Mouse (Mus musculus) cerebellum, adult 2 months (tissue): ENCODE data around the gene Plekhg6. TPM values are rescaled to one million over a fixed set of nuclear protein-coding genes. Genes with fewer than 3 reads are reported as not detected.

Experiments
- DNase-seq, 2 experiments: peaks; one replicate each; pipeline ENCODE4 v3.0.0; 2021
- H3K27ac ChIP-seq: fragments of 200-500 bp; 2 replicates; pipeline ENCODE4 v1.5.1; 2012; ENCODE audit warnings: low read length, control low read depth, inconsistent platforms; ENCODE audit not compliant: insufficient read depth
- H3K27me3 ChIP-seq: fragments of 200-500 bp; 2 replicates; pipeline ENCODE4 v1.6.1; 2012; ENCODE audit warnings: inconsistent platforms, mild to moderate bottlenecking, low read length, moderate library complexity; ENCODE audit not compliant: control insufficient read depth, insufficient read depth
- H3K4me1 ChIP-seq: fragments of 200-500 bp; 2 replicates; pipeline ENCODE4 v1.6.1; 2011; ENCODE audit warnings: low read length; ENCODE audit not compliant: control insufficient read depth, insufficient read depth
- H3K4me3 ChIP-seq: fragments of 200-500 bp; replicated peaks from 2 replicates; pipeline ENCODE3; 2011; ENCODE audit warnings: mild to moderate bottlenecking, low read depth, low read length, control low read depth; ENCODE audit not compliant: insufficient read depth
- CTCF ChIP-seq: fragments of 200-500 bp; IDR thresholded peaks from 2 replicates; pipeline ENCODE4 v1.5.1; 2011; ENCODE audit warnings: low read depth, mild to moderate bottlenecking, control low read depth, low read length, moderate library complexity, borderline replicate concordance; ENCODE audit not compliant: insufficient read depth
- POLR2A ChIP-seq: fragments of 200-500 bp; IDR thresholded peaks from 2 replicates; pipeline ENCODE4 v1.6.1; 2011; ENCODE audit warnings: low read length, control low read depth, borderline replicate concordance; ENCODE audit not compliant: insufficient read depth
- WGBS: fragments of 180-500 bp; shearing (Covaris S2); methylation state at CpG from one replicate; pipeline ENCODE4 v1.1.7; 2018; 5-methylcytosine and 5-hydroxymethylcytosine counted together
- polyA plus RNA-seq: library from polyadenylated mRNA; depleted of rRNA; stranded (reverse); fragments of >200 nt; gene quantifications from 2 replicates; pipeline ENCODE4 v1.2.3, GENCODE M21; 2012

Plekhg6 gene
- polyA plus RNA-seq, 1 experiment: 0.10 TPM

- no peak for DNase-seq
- WGBS: 16% methylated on average over 23 of the region's 23 CpGs
- peaks cover 2% of the 10 kb centered on the region; the same call in 1 of the 2 replicates for H3K27me3 ChIP-seq
- no peaks in the 10 kb centered on the region for H3K4me1 ChIP-seq
- TF ChIP-seq POLR2A: no peak
- no peak for TF ChIP-seq CTCF
- no peak overlapping the region for H3K4me3 ChIP-seq
- no peak overlapping the region for H3K27ac ChIP-seq
Measured at GRCm38 (mm10) chr6:125363451-125364242, 16.9 kb downstream of the Plekhg6 start.

GRCm38 (mm10) chr6:125363021-125363420 is 17.6 kb downstream of the Plekhg6 start:
- H3K27me3 ChIP-seq: peaks cover 2% of the 10 kb centered on the region; the same call in 1 of the 2 replicates
- H3K4me3 ChIP-seq: no peak overlapping the region
- WGBS: 28% methylated on average over 15 of the region's 15 CpGs

GRCm38 (mm10) chr6:125361467-125362291 is 18.9 kb downstream of the Plekhg6 start:
- 5% methylated on average over 38 of the region's 38 CpGs for WGBS
- Histone ChIP-seq H3K27ac (no peak overlapping the region), H3K4me1 (no peaks in the 10 kb centered on the region), H3K4me3 (no peak overlapping the region), H3K27me3 (peaks cover 2% of the 10 kb centered on the region; the same call in 1 of the 2 replicates)
- no peak for DNase-seq
- TF ChIP-seq CTCF: no peak
- TF ChIP-seq POLR2A: no peak

More at GRCm38 (mm10) chr6:125363021-125363420, 17.6 kb downstream of the Plekhg6 start:
- DNase-seq: no peak
- Histone ChIP-seq H3K4me1 (no peaks in the 10 kb centered on the region), H3K27ac (no peak overlapping the region)
- TF ChIP-seq POLR2A: no peak
- no peak for TF ChIP-seq CTCF

- TF ChIP-seq POLR2A: no peak
- TF ChIP-seq CTCF: no peak
- peaks cover 2% of the 10 kb centered on the region; the same call in 1 of the 2 replicates for H3K27me3 ChIP-seq
- WGBS: 77% methylated on average over 9 of the region's 9 CpGs
- no peak overlapping the region for H3K4me3 ChIP-seq
- no peak for DNase-seq
- H3K27ac ChIP-seq: no peak overlapping the region
- no peaks in the 10 kb centered on the region for H3K4me1 ChIP-seq
Measured at GRCm38 (mm10) chr6:125360846-125361245, 19.7 kb downstream of the Plekhg6 start.

GRCm38 (mm10) chr6:125359999-125360398 is 20.6 kb downstream of the Plekhg6 start:
- no peak for DNase-seq
- Histone ChIP-seq H3K27ac (no peak overlapping the region), H3K4me3 (no peak overlapping the region), H3K27me3 (peaks cover 2% of the 10 kb centered on the region; the same call in 1 of the 2 replicates), H3K4me1 (peaks cover 4% of the 10 kb centered on the region)
- 60% methylated on average over 9 of the region's 9 CpGs for WGBS
- no peak for TF ChIP-seq CTCF
- no peak for TF ChIP-seq POLR2A

GRCm38 (mm10) chr6:125357334-125357733 is 23.3 kb downstream of the Plekhg6 start:
- Histone ChIP-seq H3K4me1 (peaks cover 7% of the 10 kb centered on the region), H3K27me3 (no peaks in the 10 kb centered on the region), H3K4me3 (no peak overlapping the region), H3K27ac (no peak overlapping the region)
- WGBS: 90% methylated on average over 15 of the region's 15 CpGs
- TF ChIP-seq CTCF (no peak), POLR2A (no peak)
- no peak for DNase-seq

- TF ChIP-seq CTCF (no peak), POLR2A (no peak)
- no peak for DNase-seq
- 75% methylated on average over 8 of the region's 8 CpGs for WGBS
- no peak overlapping the region for H3K4me3 ChIP-seq
- H3K27ac ChIP-seq: no peak overlapping the region
- H3K4me1 ChIP-seq: peaks cover 7% of the 10 kb centered on the region
- H3K27me3 ChIP-seq: no peaks in the 10 kb centered on the region
Measured at GRCm38 (mm10) chr6:125356264-125356663, 24.3 kb downstream of the Plekhg6 start.
